17 mouse cellular contexts compared by ENCODE assay signal in genomic region chr2:66178848-66179215, GRCm38 (mm10). TPM values are rescaled to one million over a fixed set of nuclear protein-coding genes. Genes with fewer than 3 reads are reported as not detected.
DNase-seq lines count a peak whose midpoint lies in the region; ATAC-seq and TF ChIP-seq lines count a peak whose summit lies in the region.
"Had no signal": no experiment of that assay in that cellular context is flagged by ENCODE, and none has a peak within 500 bp of the region (broad histone marks: within the 10 kb centered on the region; RNA-seq: fewer than 3 reads in every experiment).

No protein-coding gene starts in this region.

- peaks cover 4% of the 10 kb centered on the region for H3K4me1 ChIP-seq in hindbrain, embryonic 11.5 days (replicated peaks; ENCODE audit: control insufficient read depth, insufficient read depth, low read length)
- peaks cover 36% of the 10 kb centered on the region for H3K4me1 ChIP-seq in midbrain, embryonic 13.5 days (replicated peaks)
- peaks cover 5% of the 10 kb centered on the region; the same call in 1 of the 2 replicates for H3K4me1 ChIP-seq in kidney, embryonic 16.5 days (ENCODE audit: insufficient read depth, low read length)
- H3K4me1 ChIP-seq: heart, embryonic 10.5 days; stomach, embryonic 15.5 days had no signal

- H3K9me3 ChIP-seq in hindbrain, embryonic 11.5 days (ENCODE audit: control insufficient read depth, low read length) = no peaks in the 10 kb centered on the region
- H3K9me3 ChIP-seq in midbrain, embryonic 13.5 days = no peaks in the 10 kb centered on the region
- H3K9me3 ChIP-seq in kidney, embryonic 16.5 days (ENCODE audit: low read length) = no peaks in the 10 kb centered on the region
- H3K9me3 ChIP-seq: heart, embryonic 10.5 days; stomach, embryonic 15.5 days had no signal

- no peak overlapping the region for H3K4me3 ChIP-seq in layer of hippocampus, adult 2 months
- H3K4me3 ChIP-seq in hindbrain, embryonic 11.5 days (ENCODE audit: low read depth, low read length) = no peak overlapping the region
- H3K4me3 ChIP-seq in midbrain, embryonic 13.5 days (replicated peaks) = peak overlapping the region; percentile 15
- H3K4me3 ChIP-seq in kidney, embryonic 16.5 days (ENCODE audit: low read length) = no peak overlapping the region
- H3K4me3 ChIP-seq: heart, embryonic 10.5 days; stomach, embryonic 15.5 days had no signal

- H3K36me3 ChIP-seq in hindbrain, embryonic 11.5 days (ENCODE audit: control insufficient read depth, insufficient read depth, low read length) = no peaks in the 10 kb centered on the region
- H3K36me3 ChIP-seq in midbrain, embryonic 13.5 days = 0 out of 2 replicates have a peak, but pooled peaks cover 2% of the 10 kb centered on the region
- no peaks in the 10 kb centered on the region for H3K36me3 ChIP-seq in kidney, embryonic 16.5 days (ENCODE audit: insufficient read depth, low read length)
- H3K36me3 ChIP-seq: heart, embryonic 10.5 days had no signal

- H3K9ac ChIP-seq in hindbrain, embryonic 11.5 days (ENCODE audit: low read depth, low read length) = no peak overlapping the region
- H3K9ac ChIP-seq in midbrain, embryonic 13.5 days (replicated peaks) = no peak overlapping the region
- no peak overlapping the region for H3K9ac ChIP-seq in kidney, embryonic 16.5 days (replicated peaks; ENCODE audit: low read length)
- H3K9ac ChIP-seq: liver, embryonic 14.5 days; stomach, embryonic 15.5 days had no signal

- H3K27ac ChIP-seq in layer of hippocampus, adult 2 months = peak overlapping the region; percentile 88
- peak overlapping the region; percentile 66 for H3K27ac ChIP-seq in hindbrain, embryonic 11.5 days (ENCODE audit: low read depth, low read length)
- H3K27ac ChIP-seq in midbrain, embryonic 13.5 days = peak overlapping the region; percentile 85
- H3K27ac ChIP-seq in kidney, embryonic 16.5 days (ENCODE audit: low read length) = no peak overlapping the region
- H3K27ac ChIP-seq: heart, embryonic 10.5 days; liver, embryonic 14.5 days; stomach, embryonic 15.5 days had no signal

- no peak for DNase-seq in layer of hippocampus, adult 2 months (ENCODE audit: low spot score in 2 of 2)
- DNase-seq in layer of hippocampus, postnatal 10 days (ENCODE audit: low spot score in 2 of 2) = no peak
- DNase-seq in hindbrain, embryonic 11.5 days (ENCODE audit: low spot score) = peak; percentile 21
- no peak for DNase-seq in gastrocnemius, postnatal 25 days
- DNase-seq in layer of hippocampus, postnatal 36 days = no peak
- no peak for DNase-seq in right cerebral cortex, postnatal 4 days
- DNase-seq: cerebellum, adult 9-10 months; gastrocnemius, postnatal 10 days; heart, postnatal 36 days; kidney, adult 8-10 months; left cerebral cortex, postnatal 4 days; thymus, postnatal 14 days had no signal

- H3K27me3 ChIP-seq in hindbrain, embryonic 11.5 days (ENCODE audit: control insufficient read depth, insufficient read depth, low read length) = no peaks in the 10 kb centered on the region
- H3K27me3 ChIP-seq in midbrain, embryonic 13.5 days = no peaks in the 10 kb centered on the region
- H3K27me3 ChIP-seq in kidney, embryonic 16.5 days (ENCODE audit: insufficient read depth, low read length) = peaks cover 6% of the 10 kb centered on the region; the same call in 1 of the 2 replicates
- H3K27me3 ChIP-seq: stomach, embryonic 15.5 days had no signal

- WGBS in hindbrain, embryonic 11.5 days = 42% methylated on average over 5 of the region's 5 CpGs
- WGBS in midbrain, embryonic 13.5 days = 10% methylated on average over 5 of the region's 5 CpGs
- 88% methylated on average over 5 of the region's 5 CpGs for WGBS in kidney, embryonic 16.5 days

- 0 out of 2 replicates have a peak, but pooled peaks have one; percentile 4 for TF ChIP-seq CTCF in layer of hippocampus, adult 2 months (conservative IDR thresholded peaks at IDR 0.05)

- ATAC-seq in hindbrain, embryonic 11.5 days (ENCODE audit: low FRiP score) = peak; percentile 31; the same call in 1 of the 2 replicates
- no peak for ATAC-seq in midbrain, embryonic 13.5 days
- no peak for ATAC-seq in kidney, embryonic 16.5 days (ENCODE audit: low FRiP score, low TSS enrichment)

- peak overlapping the region; percentile 14; the same call in 1 of the 2 replicates for H3K4me2 ChIP-seq in hindbrain, embryonic 11.5 days (replicated peaks; ENCODE audit: low read depth, low read length)
- H3K4me2 ChIP-seq in midbrain, embryonic 13.5 days (replicated peaks) = peak overlapping the region; percentile 47
- H3K4me2 ChIP-seq in kidney, embryonic 16.5 days (replicated peaks; ENCODE audit: low read depth, low read length) = no peak overlapping the region
- H3K4me2 ChIP-seq: stomach, embryonic 15.5 days had no signal

RNA-seq across cellular contexts. Expression of gene Galnt3, which starts 54.0 kb away (rescaled TPM):
- total RNA-seq in layer of hippocampus, adult 2 months (2021) = 1 to 10 TPM; 5.2 to 5.9 TPM
- 1 to 10 TPM; 3.8 to 4.8 TPM for total RNA-seq in layer of hippocampus, postnatal 10 days (2021)
- 1.6 and 2.5 TPM in 2 replicates for polyA plus RNA-seq in hindbrain, embryonic 11.5 days (2014; fragmentation: Nextera tagmentation; extraction: Ambion mirVana)
- polyA plus RNA-seq in midbrain, embryonic 13.5 days (2015; fragmentation: Nextera tagmentation; extraction: Ambion mirVana) = 0.36 and 0.96 TPM in 2 replicates
- total RNA-seq in gastrocnemius, postnatal 25 days (2021) = not detected
- 1 to 10 TPM; 7.8 to 7.9 TPM for total RNA-seq in layer of hippocampus, postnatal 36 days (2021)
- polyA plus RNA-seq in kidney, embryonic 16.5 days (2015; fragmentation: Nextera tagmentation; extraction: Ambion mirVana) = 11.4 and 13.6 TPM in 2 replicates
- total RNA-seq: heart, postnatal 36 days had no signal

Comparison
In these comparisons a context has a peak if more than half of its experiments do, and no peak if none do; other contexts are left out.
1. RNA of gene Galnt3, which starts 54.0 kb away (total RNA-seq): 7.8 to 7.9 TPM in layer of hippocampus, postnatal 36 days, 5.2 to 5.9 TPM in layer of hippocampus, adult 2 months and 3.8 to 4.8 TPM in layer of hippocampus, postnatal 10 days; not detected in gastrocnemius, postnatal 25 days; every median in the first group is over 4 times any median in the second.